Mouse (Mus musculus): ENCODE measurements around the gene Olfr294. TPM values are rescaled to one million over a fixed set of nuclear protein-coding genes. Genes with fewer than 3 reads are reported as not detected.

The Olfr294 gene
- polyA plus RNA-seq (2015; fragmentation: Nextera tagmentation; extraction: Ambion mirVana) = not detected in 2 replicates

GRCm38 (mm10) chr7:86616543-86616942, at the start of gene Olfr294:
Olfr294 (minus strand) TSS chr7:86616643.
- 46% methylated on average over 2 of the region's 2 CpGs for WGBS
- TF ChIP-seq EP300 (IDR thresholded peaks at IDR 0.05) (no peak), CTCF (IDR thresholded peaks at IDR 0.05) (no peak)

DNA sequence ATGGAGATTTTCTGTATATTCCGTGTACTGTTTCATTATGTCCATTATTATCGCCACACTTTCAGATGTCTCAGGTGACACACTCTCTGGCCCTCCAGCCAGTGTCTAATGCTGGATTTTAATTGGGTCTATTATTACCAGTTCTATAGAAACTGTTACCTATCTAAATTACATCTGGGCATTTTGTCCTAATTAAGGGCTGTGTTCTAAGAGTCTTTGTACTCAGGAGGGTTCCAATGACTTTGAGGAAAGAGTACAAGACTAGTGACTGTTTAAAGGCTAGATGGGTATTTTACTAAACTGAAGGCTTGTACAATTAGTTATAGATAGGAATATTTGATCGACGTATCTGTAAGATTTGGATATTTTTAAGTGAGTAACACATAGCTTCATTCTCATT, 32.3 kb upstream of the Olfr294 start, which contains the start of gene Olfr293:
Gene Olfr293, plus strand, starts transcription at position 301 of the 400 bp plus-strand sequence.
- ATAC-seq = no peak
- Histone ChIP-seq H3K9me3 (ENCODE audit: low read length) (no peaks in the 10 kb centered on the region), H3K4me3 (ENCODE audit: low read depth, low read length) (no peak within 1 kb of the TSS), H3K27ac (ENCODE audit: low read length) (no peak within 1 kb of the TSS), H3K9ac (replicated peaks; ENCODE audit: low read depth) (no peak within 1 kb of the TSS), H3K36me3 (ENCODE audit: insufficient read depth, low read length) (no peaks in the 10 kb centered on the region), H3K4me1 (ENCODE audit: insufficient read depth, low read depth, low read length) (no peaks in the 10 kb centered on the region), H3K27me3 (replicated peaks; ENCODE audit: insufficient read depth, low read length) (no peaks in the 10 kb centered on the region), H3K4me2 (replicated peaks; ENCODE audit: low read depth, low read length) (no peak within 1 kb of the TSS)
- DNase-seq (ENCODE audit: low spot score) = no peak
- 87% methylated on average over 4 of the region's 4 CpGs for WGBS
- TF ChIP-seq EP300 (IDR thresholded peaks at IDR 0.05) (no peak), CTCF (IDR thresholded peaks at IDR 0.05) (no peak)

More at GRCm38 (mm10) chr7:86616543-86616942, at the start of gene Olfr294:
- H3K27me3 ChIP-seq (replicated peaks; ENCODE audit: insufficient read depth, low read length) = no peaks in the 10 kb centered on the region
- no peak within 1 kb of the TSS for H3K9ac ChIP-seq (replicated peaks; ENCODE audit: low read depth)
- no peaks in the 10 kb centered on the region for H3K4me1 ChIP-seq (ENCODE audit: insufficient read depth, low read depth, low read length)
- no peak within 1 kb of the TSS for H3K4me3 ChIP-seq (ENCODE audit: low read depth, low read length)
- H3K9me3 ChIP-seq (ENCODE audit: low read length) = no peaks in the 10 kb centered on the region
- ATAC-seq (no peak), DNase-seq (ENCODE audit: low spot score) (no peak)
- H3K27ac ChIP-seq (ENCODE audit: low read length) = no peak within 1 kb of the TSS
- H3K36me3 ChIP-seq (ENCODE audit: insufficient read depth, low read length) = no peaks in the 10 kb centered on the region
- no peak within 1 kb of the TSS for H3K4me2 ChIP-seq (replicated peaks; ENCODE audit: low read depth, low read length)

GRCm38 (mm10) chr7:86583562-86583961, 32.9 kb downstream of the Olfr294 start, which contains the start of gene Olfr295:
Olfr295 (plus strand) TSS chr7:86583862.
- H3K36me3 ChIP-seq (ENCODE audit: insufficient read depth, low read length) = no peaks in the 10 kb centered on the region
- no peak within 1 kb of the TSS for H3K4me3 ChIP-seq (ENCODE audit: low read depth, low read length)
- DNase-seq (ENCODE audit: low spot score) (no peak), ATAC-seq (no peak)
- no peak within 1 kb of the TSS for H3K27ac ChIP-seq (ENCODE audit: low read length)
- no peak within 1 kb of the TSS for H3K9ac ChIP-seq (replicated peaks; ENCODE audit: low read depth)
- H3K4me2 ChIP-seq (replicated peaks; ENCODE audit: low read depth, low read length) = no peak within 1 kb of the TSS
- no peaks in the 10 kb centered on the region for H3K9me3 ChIP-seq (ENCODE audit: low read length)
- 73% methylated on average over 2 of the region's 2 CpGs for WGBS
- TF ChIP-seq CTCF (IDR thresholded peaks at IDR 0.05) = no peak
- no peaks in the 10 kb centered on the region for H3K27me3 ChIP-seq (replicated peaks; ENCODE audit: insufficient read depth, low read length)
- no peaks in the 10 kb centered on the region for H3K4me1 ChIP-seq (ENCODE audit: insufficient read depth, low read depth, low read length)

Other genes starting within 250 kb of the Olfr294 start
- gene Olfr305, start 249.7 kb downstream of the Olfr294 start, polyA plus RNA-seq (2015; fragmentation: Nextera tagmentation; extraction: Ambion mirVana) = not detected in 2 replicates
- not detected in 2 replicates for gene Olfr304, start 230.0 kb downstream of the Olfr294 start, polyA plus RNA-seq (2015; fragmentation: Nextera tagmentation; extraction: Ambion mirVana)
- not detected in 2 replicates for gene Olfr303, start 218.9 kb downstream of the Olfr294 start, polyA plus RNA-seq (2015; fragmentation: Nextera tagmentation; extraction: Ambion mirVana)
- gene Olfr301, start 212.8 kb downstream of the Olfr294 start, polyA plus RNA-seq (2015; fragmentation: Nextera tagmentation; extraction: Ambion mirVana) = not detected in 2 replicates
- gene Olfr299, start 156.7 kb downstream of the Olfr294 start, polyA plus RNA-seq (2015; fragmentation: Nextera tagmentation; extraction: Ambion mirVana) = not detected in 2 replicates
- not detected in 2 replicates for gene Olfr298, start 124.2 kb downstream of the Olfr294 start, polyA plus RNA-seq (2015; fragmentation: Nextera tagmentation; extraction: Ambion mirVana)
- gene Olfr297, start 96.7 kb downstream of the Olfr294 start, polyA plus RNA-seq (2015; fragmentation: Nextera tagmentation; extraction: Ambion mirVana) = not detected in 2 replicates
- gene Olfr295, start 32.8 kb downstream of the Olfr294 start, polyA plus RNA-seq (2015; fragmentation: Nextera tagmentation; extraction: Ambion mirVana) = not detected in 2 replicates
- not detected in 2 replicates for gene Olfr293, start 32.4 kb upstream of the Olfr294 start, polyA plus RNA-seq (2015; fragmentation: Nextera tagmentation; extraction: Ambion mirVana)
- gene Olfr292, start 71.7 kb upstream of the Olfr294 start, polyA plus RNA-seq (2015; fragmentation: Nextera tagmentation; extraction: Ambion mirVana) = not detected in 2 replicates
- gene Folh1, start 159.3 kb upstream of the Olfr294 start, polyA plus RNA-seq (2015; fragmentation: Nextera tagmentation; extraction: Ambion mirVana) = 0.07 and 0.10 TPM in 2 replicates
- gene Vmn2r77, start 178.4 kb upstream of the Olfr294 start, polyA plus RNA-seq (2015; fragmentation: Nextera tagmentation; extraction: Ambion mirVana) = not detected in 2 replicates